9 mouse cellular contexts compared by ENCODE assay signal in genomic region chr1:73954614-73955013, GRCm38 (mm10).
DNase-seq lines count a peak whose midpoint lies in the region; ATAC-seq lines count a peak whose summit lies in the region.
"Had no signal": no experiment of that assay in that cellular context is flagged by ENCODE, and none has a peak within 500 bp of the region (broad histone marks: within the 10 kb centered on the region; RNA-seq: fewer than 3 reads in every experiment).

No protein-coding gene starts in this region.

- ATAC-seq in forebrain, embryonic 14.5 days: no peak
- ATAC-seq in forebrain, embryonic 12.5 days (ENCODE audit: low FRiP score): no peak
- ATAC-seq in monocyte, adult 5-6 weeks (replicated peaks; ENCODE audit: insufficient number of reproducible peaks, low FRiP score, low TSS enrichment, poor library complexity, severe bottlenecking): no peak
- ATAC-seq in midbrain, embryonic 15.5 days (replicated peaks): no peak
- ATAC-seq in erythroid progenitor cell, adult 5-6 weeks (replicated peaks; ENCODE audit: low FRiP score, poor library complexity, severe bottlenecking): no peak

- H3K27ac ChIP-seq in forebrain, embryonic 14.5 days (ENCODE audit: low read depth, low read length): 0 out of 2 replicates have a peak overlapping the region, but pooled peaks have one; percentile 14
- H3K27ac ChIP-seq in forebrain, embryonic 12.5 days: no peak overlapping the region
- peak overlapping the region; percentile 75 for H3K27ac ChIP-seq in brown adipose tissue, adult 24 weeks (replicated peaks; ENCODE audit: low read depth, low read length)
- no peak overlapping the region for H3K27ac ChIP-seq in midbrain, embryonic 15.5 days

- no peak overlapping the region for H3K4me2 ChIP-seq in forebrain, embryonic 14.5 days (ENCODE audit: low read length)
- H3K4me2 ChIP-seq in forebrain, embryonic 12.5 days: no peak overlapping the region
- no peak overlapping the region for H3K4me2 ChIP-seq in midbrain, embryonic 15.5 days

- H3K9ac ChIP-seq in forebrain, embryonic 14.5 days (ENCODE audit: low read length): no peak overlapping the region
- no peak overlapping the region for H3K9ac ChIP-seq in forebrain, embryonic 12.5 days
- no peak overlapping the region for H3K9ac ChIP-seq in midbrain, embryonic 15.5 days

- H3K9me3 ChIP-seq in forebrain, embryonic 14.5 days (replicated peaks; ENCODE audit: control insufficient read depth, low read length): no peaks in the 10 kb centered on the region
- no peaks in the 10 kb centered on the region for H3K9me3 ChIP-seq in forebrain, embryonic 12.5 days
- H3K9me3 ChIP-seq in midbrain, embryonic 15.5 days: no peaks in the 10 kb centered on the region

- peaks cover 2% of the 10 kb centered on the region; the same call in 1 of the 2 replicates for H3K4me1 ChIP-seq in forebrain, embryonic 14.5 days (ENCODE audit: control insufficient read depth, insufficient read depth, low read length)
- H3K4me1 ChIP-seq in forebrain, embryonic 12.5 days: peaks cover 16% of the 10 kb centered on the region
- H3K4me1 ChIP-seq in brown adipose tissue, adult 24 weeks (ENCODE audit: control insufficient read depth, insufficient read depth, insufficient read length, low read length): peaks cover 34% of the 10 kb centered on the region
- H3K4me1 ChIP-seq in midbrain, embryonic 15.5 days: peaks cover 3% of the 10 kb centered on the region; the same call in 1 of the 2 replicates

- WGBS in forebrain, embryonic 14.5 days: 40% methylated on average over 4 of the region's 4 CpGs
- WGBS in forebrain, embryonic 12.5 days: 44% methylated on average over 4 of the region's 4 CpGs
- WGBS in midbrain, embryonic 15.5 days: 52% methylated on average over 4 of the region's 4 CpGs

- no peak for DNase-seq in forebrain, embryonic 14.5 days (ENCODE audit: low spot score)
- peak; percentile 75 for DNase-seq in kidney, adult 18-20 months
- DNase-seq in lung, postnatal 14 days: peak; percentile 46

- H3K4me3 ChIP-seq in forebrain, embryonic 14.5 days (ENCODE audit: low read depth, low read length): no peak overlapping the region
- H3K4me3 ChIP-seq in forebrain, embryonic 12.5 days (replicated peaks): no peak overlapping the region
- H3K4me3 ChIP-seq in brown adipose tissue, adult 24 weeks (ENCODE audit: insufficient read depth, low read depth, low read length): no peak overlapping the region
- H3K4me3 ChIP-seq in midbrain, embryonic 15.5 days: no peak overlapping the region
- H3K4me3 ChIP-seq: erythroblast, embryonic 14.5 days had no signal

- H3K27me3 ChIP-seq in forebrain, embryonic 14.5 days (replicated peaks; ENCODE audit: control insufficient read depth, insufficient read depth, low read length): no peaks in the 10 kb centered on the region
- H3K27me3 ChIP-seq in forebrain, embryonic 12.5 days: no peaks in the 10 kb centered on the region
- H3K27me3 ChIP-seq in midbrain, embryonic 15.5 days (replicated peaks): no peaks in the 10 kb centered on the region

- no peaks in the 10 kb centered on the region for H3K36me3 ChIP-seq in forebrain, embryonic 14.5 days (ENCODE audit: control insufficient read depth, insufficient read depth, low read length)
- H3K36me3 ChIP-seq in forebrain, embryonic 12.5 days (replicated peaks): peaks cover 10% of the 10 kb centered on the region
- H3K36me3 ChIP-seq in midbrain, embryonic 15.5 days (replicated peaks): no peaks in the 10 kb centered on the region

Comparison
In these comparisons a context has a peak if more than half of its experiments do, and no peak if none do; other contexts are left out.
1. H3K27ac ChIP-seq: peak in forebrain, embryonic 14.5 days (single experiment) and brown adipose tissue, adult 24 weeks (single experiment); none in forebrain, embryonic 12.5 days (single experiment) and midbrain, embryonic 15.5 days (single experiment).